Mouse (Mus musculus): ENCODE results near the gene Lrrc29. TPM values are rescaled to one million over a fixed set of nuclear protein-coding genes. Genes with fewer than 3 reads are reported as not detected.

Lrrc29 gene
- polyA plus RNA-seq, 1 experiment from 2014 or later = 6.2 TPM

DNA sequence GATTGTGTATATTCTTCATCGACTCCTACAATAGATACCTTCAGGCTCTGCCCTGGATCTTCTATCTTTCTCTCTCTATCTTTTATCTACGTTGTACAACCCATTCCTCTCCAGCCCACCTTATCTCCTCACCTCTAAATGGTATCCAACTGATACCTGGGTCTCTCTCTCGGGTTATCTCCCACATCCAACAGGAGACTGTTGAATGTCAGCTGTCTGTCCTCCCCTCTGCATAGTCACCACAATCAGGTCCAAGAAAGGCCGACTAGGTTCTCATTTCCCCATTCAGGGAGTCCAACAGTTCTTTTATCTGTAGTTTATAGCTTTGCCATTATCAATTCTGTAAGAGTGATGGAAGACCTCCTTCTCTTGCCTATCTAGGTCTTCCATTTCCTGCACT, 43.8 kb downstream of the Lrrc29 start:
- peaks cover 56% of the 10 kb centered on the region for H3K27me3 ChIP-seq (replicated peaks; ENCODE audit: control insufficient read depth, insufficient read depth, low read length)
- H3K9ac ChIP-seq (ENCODE audit: low read depth, low read length) = no peak overlapping the region
- H3K4me3 ChIP-seq (ENCODE audit: low read depth, low read length) = no peak overlapping the region
- DNase-seq (ENCODE audit: low spot score) (no peak), ATAC-seq (replicated peaks; ENCODE audit: low FRiP score) (no peak)
- peaks cover 12% of the 10 kb centered on the region for H3K4me1 ChIP-seq (replicated peaks; ENCODE audit: control insufficient read depth, insufficient read depth, low read length)
- H3K36me3 ChIP-seq (ENCODE audit: control insufficient read depth, insufficient read depth, low read length) = no peaks in the 10 kb centered on the region
- no peak overlapping the region for H3K4me2 ChIP-seq
- H3K9me3 ChIP-seq (ENCODE audit: control insufficient read depth, low read length) = no peaks in the 10 kb centered on the region
- no peak overlapping the region for H3K27ac ChIP-seq (ENCODE audit: low read depth, low read length)
- 57% methylated on average over 4 of the region's 4 CpGs for WGBS

GRCm38 (mm10) chr8:105281821-105282220, 44.3 kb downstream of the Lrrc29 start:
- peaks cover 60% of the 10 kb centered on the region for H3K27me3 ChIP-seq (replicated peaks; ENCODE audit: control insufficient read depth, insufficient read depth, low read length)
- DNase-seq (ENCODE audit: low spot score) = no peak

GRCm38 (mm10) chr8:105280567-105280966, 45.5 kb downstream of the Lrrc29 start:
- H3K9ac ChIP-seq (ENCODE audit: low read depth, low read length) = no peak overlapping the region

More at GRCm38 (mm10) chr8:105281821-105282220, 44.3 kb downstream of the Lrrc29 start:
- H3K4me2 ChIP-seq = no peak overlapping the region
- no peak for ATAC-seq (replicated peaks; ENCODE audit: low FRiP score)
- no peak overlapping the region for H3K27ac ChIP-seq (ENCODE audit: low read depth, low read length)
- H3K9ac ChIP-seq (ENCODE audit: low read depth, low read length) = no peak overlapping the region
- H3K36me3 ChIP-seq (ENCODE audit: control insufficient read depth, insufficient read depth, low read length) = no peaks in the 10 kb centered on the region
- peaks cover 12% of the 10 kb centered on the region for H3K4me1 ChIP-seq (replicated peaks; ENCODE audit: control insufficient read depth, insufficient read depth, low read length)
- WGBS = 86% methylated on average over 12 of the region's 12 CpGs
- no peaks in the 10 kb centered on the region for H3K9me3 ChIP-seq (ENCODE audit: control insufficient read depth, low read length)
- no peak overlapping the region for H3K4me3 ChIP-seq (ENCODE audit: low read depth, low read length)

DNA sequence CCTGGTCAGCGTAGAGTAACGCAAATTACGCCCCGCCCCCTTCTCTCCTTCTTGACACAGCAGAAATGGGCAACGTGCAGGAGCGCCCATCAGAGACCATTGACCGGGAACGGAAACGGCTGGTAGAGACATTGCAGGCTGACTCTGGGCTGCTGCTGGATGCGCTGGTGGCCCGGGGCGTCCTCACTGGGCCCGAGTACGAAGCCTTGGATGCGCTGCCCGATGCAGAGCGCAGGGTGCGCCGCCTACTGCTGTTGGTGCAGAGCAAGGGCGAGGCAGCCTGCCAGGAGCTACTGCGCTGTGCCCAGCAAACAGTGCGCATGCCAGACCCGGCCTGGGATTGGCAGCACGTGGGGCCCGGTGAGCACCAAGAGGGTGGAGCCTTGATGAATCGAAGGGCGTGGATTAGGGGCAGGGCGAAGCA, 47.2 kb downstream of the Lrrc29 start:
- ATAC-seq (replicated peaks; ENCODE audit: low FRiP score) (peak; percentile 27; the same call in 1 of the 2 replicates), DNase-seq (ENCODE audit: low spot score) (no peak)
- H3K4me2 ChIP-seq = peak overlapping the region; percentile 60
- peaks cover 77% of the 10 kb centered on the region for H3K27me3 ChIP-seq (replicated peaks; ENCODE audit: control insufficient read depth, insufficient read depth, low read length)
- peak overlapping the region; percentile 2; the same call in 1 of the 2 replicates for H3K4me3 ChIP-seq (ENCODE audit: low read depth, low read length)
- no peak overlapping the region for H3K27ac ChIP-seq (ENCODE audit: low read depth, low read length)
- peaks cover 14% of the 10 kb centered on the region for H3K4me1 ChIP-seq (replicated peaks; ENCODE audit: control insufficient read depth, insufficient read depth, low read length)
- no peak overlapping the region for H3K9ac ChIP-seq (ENCODE audit: low read depth, low read length)
- 4% methylated on average over 28 of the region's 28 CpGs for WGBS
- H3K9me3 ChIP-seq (ENCODE audit: control insufficient read depth, low read length) = no peaks in the 10 kb centered on the region
- H3K36me3 ChIP-seq (ENCODE audit: control insufficient read depth, insufficient read depth, low read length) = no peaks in the 10 kb centered on the region

More at GRCm38 (mm10) chr8:105280567-105280966, 45.5 kb downstream of the Lrrc29 start:
- H3K4me3 ChIP-seq (ENCODE audit: low read depth, low read length) = no peak overlapping the region
- no peak overlapping the region for H3K27ac ChIP-seq (ENCODE audit: low read depth, low read length)
- WGBS = 58% methylated on average over 3 of the region's 3 CpGs
- no peak overlapping the region for H3K4me2 ChIP-seq
- H3K9me3 ChIP-seq (ENCODE audit: control insufficient read depth, low read length) = no peaks in the 10 kb centered on the region
- DNase-seq (ENCODE audit: low spot score) = no peak
- no peaks in the 10 kb centered on the region for H3K36me3 ChIP-seq (ENCODE audit: control insufficient read depth, insufficient read depth, low read length)
- peaks cover 70% of the 10 kb centered on the region for H3K27me3 ChIP-seq (replicated peaks; ENCODE audit: control insufficient read depth, insufficient read depth, low read length)
- ATAC-seq (replicated peaks; ENCODE audit: low FRiP score) = no peak
- peaks cover 14% of the 10 kb centered on the region for H3K4me1 ChIP-seq (replicated peaks; ENCODE audit: control insufficient read depth, insufficient read depth, low read length)

DNA sequence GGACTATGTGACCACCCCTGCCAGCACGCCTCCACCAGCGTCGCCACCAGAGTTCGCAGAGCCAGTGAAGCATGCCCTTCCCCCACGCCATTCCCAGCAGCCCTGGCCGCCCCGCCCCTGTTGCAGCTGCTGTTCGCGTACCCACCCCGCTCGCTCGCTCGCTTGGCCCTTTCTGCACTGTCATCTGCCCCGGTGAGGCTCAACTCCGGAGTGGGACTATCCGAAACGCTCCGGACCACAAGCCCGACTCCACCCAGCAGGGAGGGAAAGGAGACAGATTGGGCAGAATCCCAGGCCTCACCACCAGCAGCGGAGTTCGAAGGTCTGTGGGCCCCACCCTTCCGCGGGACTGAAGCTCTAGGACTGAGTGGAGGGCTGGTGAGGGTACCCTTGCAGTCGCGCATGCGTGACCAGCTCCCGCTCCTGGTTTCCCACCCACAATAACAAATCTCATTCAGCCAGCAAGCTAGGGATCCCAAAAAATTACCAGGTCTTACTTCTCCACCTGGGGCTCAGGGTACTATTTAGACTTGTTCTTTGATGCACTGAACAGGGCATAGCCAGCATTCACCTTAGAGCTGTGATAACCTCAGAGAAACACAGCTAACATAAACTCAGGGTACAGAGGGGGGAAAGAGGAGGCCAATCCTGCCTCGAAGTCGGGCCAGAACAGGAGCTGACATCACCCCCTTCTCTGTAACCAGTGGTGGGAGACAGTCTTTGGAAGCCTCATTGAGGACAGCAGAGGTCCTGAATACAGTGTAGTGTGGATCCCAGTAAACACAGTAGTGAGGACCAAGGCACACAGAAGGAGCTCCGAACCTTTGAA, 49.6 kb downstream of the Lrrc29 start:
- Histone ChIP-seq H3K36me3 (ENCODE audit: control insufficient read depth, insufficient read depth, low read length) (no peaks in the 10 kb centered on the region), H3K4me2 (peak overlapping the region; percentile 63), H3K9ac (ENCODE audit: low read depth, low read length) (no peak overlapping the region), H3K27me3 (replicated peaks; ENCODE audit: control insufficient read depth, insufficient read depth, low read length) (peaks cover 86% of the 10 kb centered on the region), H3K27ac (ENCODE audit: low read depth, low read length) (no peak overlapping the region), H3K9me3 (ENCODE audit: control insufficient read depth, low read length) (no peaks in the 10 kb centered on the region), H3K4me3 (ENCODE audit: low read depth, low read length) (peak overlapping the region; percentile 38), H3K4me1 (replicated peaks; ENCODE audit: control insufficient read depth, insufficient read depth, low read length) (peaks cover 8% of the 10 kb centered on the region)
- ATAC-seq (replicated peaks; ENCODE audit: low FRiP score) = peak; percentile 48
- peak; percentile 62 for DNase-seq (ENCODE audit: low spot score)
- WGBS = 6% methylated on average over 30 of the region's 30 CpGs

DNA sequence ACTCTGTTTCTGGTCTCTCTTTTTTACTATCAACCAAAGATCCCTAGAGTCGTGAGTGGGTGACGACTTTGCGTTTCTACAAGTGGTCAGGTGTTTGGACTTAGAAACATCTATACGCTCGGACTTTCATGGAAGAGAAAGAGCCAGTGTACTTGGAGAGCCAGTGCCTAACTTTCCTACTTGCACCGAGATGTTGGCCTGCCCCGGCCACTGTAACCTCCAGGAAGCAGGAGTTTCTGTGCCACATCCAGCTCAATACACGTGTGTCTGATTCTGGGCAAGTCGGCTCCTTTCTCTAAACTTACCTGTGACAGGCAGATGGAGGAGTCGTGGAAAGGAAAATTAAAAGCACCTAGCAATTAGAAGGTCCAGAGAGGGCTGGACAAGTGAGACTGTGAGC, 50.2 kb downstream of the Lrrc29 start, which contains the start of gene Nol3:
Gene Nol3, plus strand, starts transcription at position 301 of the 400 bp plus-strand sequence.
- no peak within 1 kb of the TSS for H3K9ac ChIP-seq (ENCODE audit: low read depth, low read length)
- peak within 1 kb of the TSS; percentile 63 for H3K4me2 ChIP-seq
- H3K27me3 ChIP-seq (replicated peaks; ENCODE audit: control insufficient read depth, insufficient read depth, low read length) = peaks cover 92% of the 10 kb centered on the region
- H3K27ac ChIP-seq (ENCODE audit: low read depth, low read length) = no peak within 1 kb of the TSS
- no peaks in the 10 kb centered on the region for H3K36me3 ChIP-seq (ENCODE audit: control insufficient read depth, insufficient read depth, low read length)
- ATAC-seq (replicated peaks; ENCODE audit: low FRiP score) (no peak), DNase-seq (ENCODE audit: low spot score) (no peak)
- peaks cover 8% of the 10 kb centered on the region for H3K4me1 ChIP-seq (replicated peaks; ENCODE audit: control insufficient read depth, insufficient read depth, low read length)
- 12% methylated on average over 10 of the region's 10 CpGs for WGBS
- peak within 1 kb of the TSS; percentile 38 for H3K4me3 ChIP-seq (ENCODE audit: low read depth, low read length)
- no peaks in the 10 kb centered on the region for H3K9me3 ChIP-seq (ENCODE audit: control insufficient read depth, low read length)

GRCm38 (mm10) chr8:105275387-105275786, 50.7 kb downstream of the Lrrc29 start:
- H3K4me2 ChIP-seq = peak overlapping the region; percentile 63

DNA sequence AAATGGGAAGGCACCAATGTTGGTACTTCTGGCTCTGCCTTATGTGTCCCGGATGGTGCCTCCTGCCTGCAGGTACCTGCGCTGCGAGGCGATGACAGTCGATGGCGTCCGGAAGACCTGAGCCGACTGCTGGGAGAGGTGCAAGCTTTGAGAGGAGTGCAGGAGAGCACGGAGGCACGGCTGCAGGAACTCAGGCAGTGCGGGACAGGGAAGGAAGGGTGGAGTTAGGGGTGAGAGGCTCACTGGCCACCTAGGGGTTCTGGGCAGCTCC, 55.2 kb downstream of the Lrrc29 start:
- peaks cover 23% of the 10 kb centered on the region for H3K4me1 ChIP-seq (replicated peaks; ENCODE audit: control insufficient read depth, insufficient read depth, low read length)
- ATAC-seq (replicated peaks; ENCODE audit: low FRiP score) = no peak
- H3K4me3 ChIP-seq (ENCODE audit: low read depth, low read length) = no peak overlapping the region
- no peak overlapping the region for H3K27ac ChIP-seq (ENCODE audit: low read depth, low read length)
- no peak overlapping the region for H3K4me2 ChIP-seq
- WGBS = 3% methylated on average over 11 of the region's 11 CpGs
- no peak overlapping the region for H3K9ac ChIP-seq (ENCODE audit: low read depth, low read length)
- DNase-seq (ENCODE audit: low spot score) = no peak
- H3K27me3 ChIP-seq (replicated peaks; ENCODE audit: control insufficient read depth, insufficient read depth, low read length) = peaks cover 97% of the 10 kb centered on the region
- H3K9me3 ChIP-seq (ENCODE audit: control insufficient read depth, low read length) = peaks cover 6% of the 10 kb centered on the region; the same call in 1 of the 2 replicates
- H3K36me3 ChIP-seq (ENCODE audit: control insufficient read depth, insufficient read depth, low read length) = no peaks in the 10 kb centered on the region

More at GRCm38 (mm10) chr8:105275387-105275786, 50.7 kb downstream of the Lrrc29 start:
- H3K9me3 ChIP-seq (ENCODE audit: control insufficient read depth, low read length) = no peaks in the 10 kb centered on the region
- 10% methylated on average over 11 of the region's 11 CpGs for WGBS
- no peak overlapping the region for H3K9ac ChIP-seq (ENCODE audit: low read depth, low read length)
- H3K27me3 ChIP-seq (replicated peaks; ENCODE audit: control insufficient read depth, insufficient read depth, low read length) = peaks cover 97% of the 10 kb centered on the region
- no peak overlapping the region for H3K27ac ChIP-seq (ENCODE audit: low read depth, low read length)
- H3K36me3 ChIP-seq (ENCODE audit: control insufficient read depth, insufficient read depth, low read length) = no peaks in the 10 kb centered on the region
- H3K4me1 ChIP-seq (replicated peaks; ENCODE audit: control insufficient read depth, insufficient read depth, low read length) = peaks cover 8% of the 10 kb centered on the region
- ATAC-seq (replicated peaks; ENCODE audit: low FRiP score) (no peak), DNase-seq (ENCODE audit: low spot score) (no peak)
- no peak overlapping the region for H3K4me3 ChIP-seq (ENCODE audit: low read depth, low read length)

All from liver, embryonic 11.5 days (tissue).